Mouse (Mus musculus) midbrain, embryonic 15.5 days (tissue): ENCODE results near the gene Dkkl1. TPM values are rescaled to one million over a fixed set of nuclear protein-coding genes. Genes with fewer than 3 reads are reported as not detected.
"Not testable (repeated sequence)": the region's sequence is repeated elsewhere in the genome, so short reads cannot be mapped to it uniquely, and the experiment has no call there.

Experiments used
- ATAC-seq: fragments of 200-750 bp; cut with Nextera tagmentation; replicated peaks from 2 replicates; pipeline ENCODE4 v1.8.0; 2017; ENCODE audit warnings: moderate TSS enrichment
- H3K27ac ChIP-seq: fragments of 300-500 bp; sonication (generic); 2 replicates; pipeline ENCODE4 v1.5.1; 2015; ENCODE audit warnings: mild to moderate bottlenecking, inconsistent platforms
- H3K27me3 ChIP-seq: fragments of 300-500 bp; sonication (generic); replicated peaks from 2 replicates; pipeline ENCODE4 v1.6.1; 2015; ENCODE audit warnings: inconsistent platforms
- H3K36me3 ChIP-seq: fragments of 300-500 bp; sonication (generic); replicated peaks from 2 replicates; pipeline ENCODE4 v1.6.1; 2015; ENCODE audit warnings: inconsistent platforms
- H3K4me1 ChIP-seq: fragments of 300-500 bp; sonication (generic); 2 replicates; pipeline ENCODE4 v1.6.1; 2015; ENCODE audit warnings: inconsistent platforms
- H3K4me2 ChIP-seq: fragments of 300-500 bp; sonication (generic); 2 replicates; pipeline ENCODE4 v1.6.1; 2015; ENCODE audit warnings: inconsistent platforms, mild to moderate bottlenecking, moderate library complexity
- H3K4me3 ChIP-seq: fragments of 300-500 bp; sonication (generic); 2 replicates; pipeline ENCODE4 v1.5.1; 2015; ENCODE audit warnings: mild to moderate bottlenecking, inconsistent platforms
- H3K9ac ChIP-seq: fragments of 300-500 bp; sonication (generic); 2 replicates; pipeline ENCODE4 v1.6.1; 2015; ENCODE audit warnings: mild to moderate bottlenecking, inconsistent platforms
- H3K9me3 ChIP-seq: fragments of 300-500 bp; sonication (generic); 2 replicates; pipeline ENCODE4 v1.6.1; 2016; ENCODE audit warnings: inconsistent platforms
- WGBS: fragments of 180-500 bp; shearing (Covaris S2); methylation state at CpG from one replicate; pipeline ENCODE4 v1.1.7; 2015; ENCODE audit warnings: mixed read lengths; 5-methylcytosine and 5-hydroxymethylcytosine counted together
- polyA plus RNA-seq: library from polyadenylated mRNA; unstranded; fragments of >200 nt; fragmentation: Nextera tagmentation; extraction: Ambion mirVana; gene quantifications from 2 replicates; pipeline ENCODE4 v1.2.1, GENCODE M21; 2015

The Dkkl1 gene
- 4.0 and 5.8 TPM in 2 replicates for polyA plus RNA-seq

- Histone ChIP-seq H3K9ac (no peak within 1 kb of the TSS), H3K4me2 (peak within 1 kb of the TSS; percentile 18; the same call in 1 of the 2 replicates), H3K27ac (no peak within 1 kb of the TSS), H3K27me3 (peaks cover 23% of the 10 kb centered on the region), H3K4me3 (0 out of 2 replicates have a peak within 1 kb of the TSS, but pooled peaks have one; percentile 3), H3K36me3 (no peaks in the 10 kb centered on the region), H3K4me1 (peaks cover 14% of the 10 kb centered on the region), H3K9me3 (no peaks in the 10 kb centered on the region)
- WGBS, result 8% methylated on average over 17 of the region's 17 CpGs
- ATAC-seq, result no peak
These were observed at the start of gene Dkkl1 for GRCm38 (mm10) chr7:45211851-45212251. Dkkl1 (minus strand) TSS chr7:45212147.

- Histone ChIP-seq H3K4me3 (no peak overlapping the region), H3K27me3 (no peaks in the 10 kb centered on the region), H3K4me2 (no peak overlapping the region), H3K9me3 (no peaks in the 10 kb centered on the region), H3K9ac (no peak overlapping the region), H3K4me1 (no peaks in the 10 kb centered on the region), H3K27ac (no peak overlapping the region), H3K36me3 (no peaks in the 10 kb centered on the region)
- ATAC-seq, result no peak
- WGBS, result 88% methylated on average over 8 of the region's 8 CpGs
These were observed 47.3 kb upstream of the Dkkl1 start for GRCm38 (mm10) chr7:45259281-45259680.

DNA sequence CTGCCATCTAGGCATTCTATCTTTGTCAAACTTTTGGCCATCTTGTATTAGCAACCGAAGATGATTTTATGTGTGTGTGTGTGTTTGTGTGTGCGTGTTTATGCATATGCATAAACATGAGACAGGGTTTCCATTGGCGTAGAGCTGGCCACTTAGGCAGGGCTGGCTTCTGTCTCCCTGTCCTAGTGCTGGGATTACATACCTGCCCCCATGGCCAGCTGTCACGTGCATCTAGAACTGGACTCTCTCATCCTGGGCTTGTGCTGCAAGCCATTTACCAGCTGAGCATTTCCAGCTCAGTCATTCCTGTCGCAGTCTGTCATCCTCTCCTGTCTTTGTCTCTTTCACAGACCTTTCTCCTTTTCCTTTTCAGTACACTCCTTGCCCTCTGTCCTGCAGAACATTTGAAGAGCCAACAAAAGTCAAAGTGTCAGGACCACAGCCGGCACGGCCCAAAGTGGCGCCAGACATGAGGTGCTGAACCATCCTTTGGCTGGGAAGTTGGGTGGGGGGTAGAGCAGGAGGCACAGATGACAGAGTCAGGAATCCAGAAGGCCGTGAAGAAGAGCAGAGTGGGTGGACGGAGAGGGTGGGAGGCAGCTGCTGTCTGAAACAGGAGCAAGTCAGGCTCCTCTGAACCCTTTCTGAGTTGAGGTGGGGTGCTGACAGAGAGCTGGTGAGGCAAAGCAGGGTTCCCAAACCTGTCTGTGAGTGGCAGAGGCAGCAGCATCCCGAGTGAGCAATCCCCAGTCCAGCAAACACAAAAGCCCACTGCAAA is 45.3 kb upstream of the Dkkl1 start:
- no peaks in the 10 kb centered on the region for H3K36me3 ChIP-seq
- 71% methylated on average over 11 of the region's 11 CpGs for WGBS
- no peaks in the 10 kb centered on the region for H3K4me1 ChIP-seq
- no peak for ATAC-seq
- no peaks in the 10 kb centered on the region for H3K27me3 ChIP-seq
- no peak overlapping the region for H3K4me2 ChIP-seq
- H3K4me3 ChIP-seq, result no peak overlapping the region
- H3K9ac ChIP-seq, result no peak overlapping the region
- H3K9me3 ChIP-seq, result no peaks in the 10 kb centered on the region
- H3K27ac ChIP-seq, result no peak overlapping the region

DNA sequence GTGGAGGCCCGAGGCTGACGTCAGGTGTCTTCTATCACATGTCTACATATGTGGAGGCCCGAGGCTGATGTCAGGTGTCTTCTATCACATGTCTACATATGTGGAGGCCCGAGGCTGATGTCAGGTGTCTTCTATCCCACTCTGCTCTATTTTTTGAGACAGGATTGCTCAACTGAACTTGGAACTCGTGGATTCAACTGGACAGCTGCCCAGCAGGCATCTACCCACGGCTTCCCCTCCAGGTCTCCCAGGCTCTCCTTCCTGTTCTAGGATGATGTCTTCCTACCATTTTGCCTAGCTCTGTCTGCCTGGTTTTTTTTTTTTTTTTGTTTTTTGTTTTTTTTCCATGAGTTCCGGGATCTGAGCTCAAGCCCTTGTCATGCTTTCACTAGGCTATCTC is 43.9 kb upstream of the Dkkl1 start:
- H3K9me3 ChIP-seq, ATAC-seq, H3K4me2 ChIP-seq, H3K27ac ChIP-seq, H3K9ac ChIP-seq, H3K27me3 ChIP-seq, H3K36me3 ChIP-seq, H3K4me1 ChIP-seq, H3K4me3 ChIP-seq: not testable (repeated sequence)
- WGBS, result 86% methylated on average over 7 of the region's 7 CpGs

- no peak overlapping the region for H3K4me2 ChIP-seq
- H3K4me3 ChIP-seq, result no peak overlapping the region
- H3K27me3 ChIP-seq, result no peaks in the 10 kb centered on the region
- 90% methylated on average over 8 of the region's 8 CpGs for WGBS
- H3K9me3 ChIP-seq, result no peaks in the 10 kb centered on the region
- no peaks in the 10 kb centered on the region for H3K4me1 ChIP-seq
- no peak for ATAC-seq
- H3K27ac ChIP-seq, result no peak overlapping the region
- no peaks in the 10 kb centered on the region for H3K36me3 ChIP-seq
- no peak overlapping the region for H3K9ac ChIP-seq
These were observed 41.9 kb upstream of the Dkkl1 start for GRCm38 (mm10) chr7:45253806-45254205.

GRCm38 (mm10) chr7:45247666-45248065 is 35.7 kb upstream of the Dkkl1 start:
- H3K4me3 ChIP-seq, result no peak overlapping the region
- H3K27me3 ChIP-seq, result no peaks in the 10 kb centered on the region
- no peak overlapping the region for H3K4me2 ChIP-seq
- H3K36me3 ChIP-seq, result no peaks in the 10 kb centered on the region
- H3K27ac ChIP-seq, result no peak overlapping the region
- H3K4me1 ChIP-seq, result no peaks in the 10 kb centered on the region
- no peak for ATAC-seq
- H3K9ac ChIP-seq, result no peak overlapping the region
- H3K9me3 ChIP-seq, result no peaks in the 10 kb centered on the region
- WGBS, result 40% methylated on average over 3 of the region's 3 CpGs

- ATAC-seq, result no peak
- H3K36me3 ChIP-seq, result no peaks in the 10 kb centered on the region
- H3K9ac ChIP-seq, result peak overlapping the region; percentile 21
- no peak overlapping the region for H3K27ac ChIP-seq
- peak overlapping the region; percentile 41 for H3K4me3 ChIP-seq
- H3K4me1 ChIP-seq, result peaks cover 9% of the 10 kb centered on the region
- H3K9me3 ChIP-seq, result no peaks in the 10 kb centered on the region
- WGBS, result 75% methylated on average over 6 of the region's 6 CpGs
- peaks cover 20% of the 10 kb centered on the region; the same call in 1 of the 2 replicates for H3K27me3 ChIP-seq
- H3K4me2 ChIP-seq, result peak overlapping the region; percentile 87
These were observed 29.4 kb upstream of the Dkkl1 start for GRCm38 (mm10) chr7:45241389-45241749.

DNA sequence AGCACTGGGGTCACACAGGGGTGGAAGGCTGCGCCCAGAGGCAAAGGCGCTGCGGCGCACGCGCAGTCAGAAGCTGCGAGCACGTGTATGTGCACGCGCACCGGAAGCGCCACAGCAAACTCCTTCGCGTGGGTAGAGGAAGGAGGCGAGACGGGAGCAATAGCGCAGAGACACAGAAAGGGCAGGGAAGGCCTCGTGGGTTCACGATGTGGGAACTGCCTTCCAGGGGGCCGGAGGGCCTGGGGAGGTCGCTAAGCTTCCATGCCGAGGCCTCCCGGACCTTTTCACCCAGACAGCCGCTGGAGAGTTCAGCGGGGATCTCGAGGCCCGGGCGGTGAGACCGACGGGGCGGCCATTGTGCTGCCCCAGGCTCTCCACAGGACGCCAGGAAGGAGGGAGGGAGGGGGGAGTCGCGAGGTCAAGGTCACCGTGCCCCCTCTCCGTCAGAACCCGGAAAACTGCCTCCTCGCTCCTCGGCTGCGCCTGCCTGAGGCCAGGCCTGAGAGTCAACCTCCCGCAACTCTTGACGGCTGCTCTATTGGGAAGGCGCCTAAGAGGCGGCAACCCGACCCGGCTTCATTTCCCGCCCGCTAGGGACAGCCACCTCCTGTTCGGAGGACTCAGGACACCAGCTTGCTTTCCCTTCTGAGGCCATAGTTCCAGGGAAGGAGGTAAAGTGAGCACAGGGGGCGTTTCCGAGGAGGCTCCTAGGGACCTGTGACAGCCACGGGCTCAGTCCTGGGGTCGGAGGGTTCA is 28.9 kb upstream of the Dkkl1 start, which contains the start of gene Slc6a16:
Gene Slc6a16, plus strand, starts transcription at position 453 of the 756 bp plus-strand sequence.
- Histone ChIP-seq H3K9ac (peak within 1 kb of the TSS; percentile 21), H3K27ac (no peak within 1 kb of the TSS), H3K4me1 (peaks cover 9% of the 10 kb centered on the region), H3K36me3 (no peaks in the 10 kb centered on the region), H3K27me3 (peaks cover 20% of the 10 kb centered on the region; the same call in 1 of the 2 replicates), H3K4me2 (peak within 1 kb of the TSS; percentile 87), H3K4me3 (peak within 1 kb of the TSS; percentile 41), H3K9me3 (no peaks in the 10 kb centered on the region)
- WGBS, result 7% methylated on average over 52 of the region's 53 CpGs
- peak; percentile 66; the same call in 1 of the 2 replicates for ATAC-seq

DNA sequence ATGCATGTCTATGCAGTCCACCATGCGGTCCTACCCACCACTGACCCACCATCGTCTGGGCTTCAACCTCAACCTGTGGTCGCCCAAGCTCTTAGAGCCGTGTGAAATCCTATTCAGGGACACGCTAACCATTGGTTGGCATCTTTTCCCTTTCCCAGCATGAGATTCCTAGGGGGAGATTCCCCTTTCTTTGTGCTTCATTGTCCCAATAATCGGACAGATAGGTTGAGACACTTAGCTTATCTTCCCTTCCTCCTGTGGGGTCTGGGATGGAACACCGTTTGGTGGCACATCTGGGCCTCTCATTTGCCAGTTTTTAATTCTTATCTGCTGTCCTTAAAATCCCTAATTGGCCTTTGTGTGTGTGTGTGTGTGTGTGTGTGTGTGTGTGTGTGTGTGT is 28.2 kb upstream of the Dkkl1 start:
- 61% methylated on average over 7 of the region's 7 CpGs for WGBS
- Histone ChIP-seq H3K4me2 (peak overlapping the region; percentile 87; the same call in 1 of the 2 replicates), H3K36me3 (no peaks in the 10 kb centered on the region), H3K9ac (no peak overlapping the region), H3K4me3 (no peak overlapping the region), H3K27ac (no peak overlapping the region), H3K4me1 (peaks cover 11% of the 10 kb centered on the region), H3K27me3 (peaks cover 20% of the 10 kb centered on the region; the same call in 1 of the 2 replicates), H3K9me3 (no peaks in the 10 kb centered on the region)
- no peak for ATAC-seq

GRCm38 (mm10) chr7:45238723-45239496 is 27.0 kb upstream of the Dkkl1 start, which contains the start of gene Cd37:
Cd37 (minus strand) TSS chr7:45239115.
- H3K36me3 ChIP-seq, result no peaks in the 10 kb centered on the region
- no peak within 1 kb of the TSS for H3K4me2 ChIP-seq
- no peak within 1 kb of the TSS for H3K9ac ChIP-seq
- peaks cover 24% of the 10 kb centered on the region; the same call in 1 of the 2 replicates for H3K27me3 ChIP-seq
- 43% methylated on average over 20 of the region's 20 CpGs for WGBS
- peaks cover 21% of the 10 kb centered on the region for H3K4me1 ChIP-seq
- no peak within 1 kb of the TSS for H3K27ac ChIP-seq
- no peaks in the 10 kb centered on the region for H3K9me3 ChIP-seq
- H3K4me3 ChIP-seq, result no peak within 1 kb of the TSS
- ATAC-seq, result no peak

- no peak overlapping the region for H3K4me2 ChIP-seq
- no peak overlapping the region for H3K4me3 ChIP-seq
- peaks cover 25% of the 10 kb centered on the region for H3K4me1 ChIP-seq
- H3K9ac ChIP-seq, result no peak overlapping the region
- peaks cover 27% of the 10 kb centered on the region; the same call in 1 of the 2 replicates for H3K27me3 ChIP-seq
- H3K27ac ChIP-seq, result no peak overlapping the region
- 75% methylated on average over 17 of the region's 17 CpGs for WGBS
- no peak for ATAC-seq
- no peaks in the 10 kb centered on the region for H3K36me3 ChIP-seq
- H3K9me3 ChIP-seq, result no peaks in the 10 kb centered on the region
These were observed 26.1 kb upstream of the Dkkl1 start for GRCm38 (mm10) chr7:45237747-45238699.
